9 mouse cellular contexts compared by ENCODE assay signal in the genomic region with DNA sequence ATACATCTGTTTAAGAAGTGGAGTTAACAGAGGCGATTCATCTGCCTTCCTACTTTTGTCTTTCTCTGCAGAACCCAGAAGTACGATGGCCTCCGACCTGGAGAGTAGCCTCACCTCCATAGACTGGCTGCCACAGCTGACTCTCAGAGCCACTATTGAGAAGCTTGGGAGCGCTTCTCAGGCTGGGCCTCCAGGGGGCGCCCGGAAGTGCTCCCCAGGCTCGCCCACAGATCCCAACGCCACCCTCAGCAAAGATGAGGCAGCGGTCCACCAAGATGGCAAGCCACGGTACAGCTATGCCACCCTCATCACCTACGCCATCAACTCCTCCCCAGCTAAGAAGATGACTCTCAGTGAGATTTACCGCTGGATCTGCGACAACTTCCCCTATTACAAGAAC. TPM values are rescaled to one million over a fixed set of nuclear protein-coding genes. Genes with fewer than 3 reads are reported as not detected.
DNase-seq lines count a peak whose midpoint lies in the region; ATAC-seq and TF ChIP-seq lines count a peak whose summit lies in the region.
"Had no signal": no experiment of that assay in that cellular context is flagged by ENCODE, and none has a peak within 500 bp of the region (broad histone marks: within the 10 kb centered on the region; RNA-seq: fewer than 3 reads in every experiment).

No protein-coding gene starts in this region.

- H3K9me3 ChIP-seq in liver, postnatal 0 days (ENCODE audit: low read length): no peaks in the 10 kb centered on the region
- H3K9me3 ChIP-seq: embryonic facial prominence, embryonic 15.5 days had no signal

- no peaks in the 10 kb centered on the region for H3K27me3 ChIP-seq in liver, postnatal 0 days (ENCODE audit: insufficient read depth, low read length)
- H3K27me3 ChIP-seq: embryonic facial prominence, embryonic 15.5 days had no signal

- peak; percentile 69 for TF ChIP-seq CTCF in liver, postnatal 0 days (IDR thresholded peaks at IDR 0.05; ENCODE audit: low read depth)

- WGBS in liver, postnatal 0 days (ENCODE audit: insufficient replicate concordance): 53% methylated on average over 13 of the region's 13 CpGs

- H3K4me1 ChIP-seq in liver, postnatal 0 days (ENCODE audit: insufficient read depth): peaks cover 33% of the 10 kb centered on the region

- no peak overlapping the region for H3K27ac ChIP-seq in liver, postnatal 0 days (ENCODE audit: low read depth)
- H3K27ac ChIP-seq: embryonic facial prominence, embryonic 15.5 days had no signal

- no peak overlapping the region for H3K4me3 ChIP-seq in liver, postnatal 0 days (ENCODE audit: low read depth, low read length)
- H3K4me3 ChIP-seq: embryonic facial prominence, embryonic 15.5 days had no signal

- DNase-seq in adrenal gland, adult 2 months: peak; percentile 32
- DNase-seq in adrenal gland, adult 8-10 months: no peak
- peak; percentile 54 for DNase-seq in layer of hippocampus, adult 11-12 months (ENCODE audit: low spot score)
- no peak for DNase-seq in layer of hippocampus, postnatal 36 days
- peak; percentile 39 for DNase-seq in cerebellum, adult 9-11 months
- peak; percentile 53 for DNase-seq in liver, postnatal 0 days
- DNase-seq in thymus, postnatal 0 days (ENCODE audit: low spot score): peak; percentile 45
- DNase-seq in urinary bladder, adult 2 months (ENCODE audit: low spot score): no peak

- no peak overlapping the region for H3K9ac ChIP-seq in liver, postnatal 0 days (replicated peaks)
- H3K9ac ChIP-seq: embryonic facial prominence, embryonic 15.5 days had no signal

- H3K4me2 ChIP-seq in liver, postnatal 0 days (ENCODE audit: low read depth, low read length): no peak overlapping the region
- H3K4me2 ChIP-seq: embryonic facial prominence, embryonic 15.5 days had no signal

- no peak for TF ChIP-seq EP300 in liver, postnatal 0 days (IDR thresholded peaks at IDR 0.05; ENCODE audit: low read depth)

- peaks cover 21% of the 10 kb centered on the region for H3K36me3 ChIP-seq in liver, postnatal 0 days (replicated peaks; ENCODE audit: insufficient read depth, low read length)

- no peak for ATAC-seq in liver, postnatal 0 days

RNA-seq across cellular contexts. Expression of a gene that starts 8.4 kb away (rescaled TPM):
- total RNA-seq in adrenal gland, adult 2 months (2021): 10 to 100 TPM; 20.0 to 24.4 TPM
- polyA plus RNA-seq in adrenal gland, adult 2 months (2012; rRNA removed): 12.4 and 14.8 TPM in 2 replicates
- 10 to 100 TPM; 18.6 to 24.8 (median 21.6) TPM for total RNA-seq in adrenal gland, adult 8-10 months (2022)
- 10 to 100 TPM; 26.5 to 30.3 TPM for total RNA-seq in layer of hippocampus, postnatal 36 days (2021)
- 1.0 and 1.2 TPM in 2 replicates for polyA plus RNA-seq in liver, postnatal 0 days (2015; fragmentation: Nextera tagmentation; extraction: Ambion mirVana)
- 3.0 and 3.2 TPM in 2 replicates for polyA plus RNA-seq in thymus, postnatal 0 days (2015; fragmentation: Nextera tagmentation; extraction: Ambion mirVana)
- 7.2 and 15.7 TPM in 2 replicates for polyA plus RNA-seq in urinary bladder, adult 2 months (2012; rRNA removed)

RNA-seq across cellular contexts. Expression of a gene that starts 26.6 kb away (rescaled TPM):
- total RNA-seq in adrenal gland, adult 2 months (2021): 10 to 100 TPM in 1 of 2 experiments, 1 to 10 TPM in 1; 5.2 to 10.5 TPM
- polyA plus RNA-seq in adrenal gland, adult 2 months (2012; rRNA removed): 2.1 and 2.2 TPM in 2 replicates
- total RNA-seq in adrenal gland, adult 8-10 months (2022): 10 to 100 TPM; 10.3 to 17.0 (median 11.7) TPM
- total RNA-seq in layer of hippocampus, postnatal 36 days (2021): 100 to 1,000 TPM; 110 to 121 TPM
- 7.3 and 8.5 TPM in 2 replicates for polyA plus RNA-seq in liver, postnatal 0 days (2015; fragmentation: Nextera tagmentation; extraction: Ambion mirVana)
- polyA plus RNA-seq in thymus, postnatal 0 days (2015; fragmentation: Nextera tagmentation; extraction: Ambion mirVana): 12.8 and 13.0 TPM in 2 replicates
- 5.1 and 5.9 TPM in 2 replicates for polyA plus RNA-seq in urinary bladder, adult 2 months (2012; rRNA removed)

RNA-seq across cellular contexts. Expression of a gene that starts 27.9 kb away (rescaled TPM):
- total RNA-seq in adrenal gland, adult 2 months (2021): 1 to 10 TPM; 2.6 to 6.7 TPM
- polyA plus RNA-seq in adrenal gland, adult 2 months (2012; rRNA removed): 2.7 and 3.0 TPM in 2 replicates
- 10 to 100 TPM in 2 of 4 experiments, 1 to 10 TPM in 2; 3.6 to 14.5 (median 8.7) TPM for total RNA-seq in adrenal gland, adult 8-10 months (2022)
- under 1 TPM; 0.47 to 0.63 TPM for total RNA-seq in layer of hippocampus, postnatal 36 days (2021)
- 1.8 and 2.1 TPM in 2 replicates for polyA plus RNA-seq in liver, postnatal 0 days (2015; fragmentation: Nextera tagmentation; extraction: Ambion mirVana)
- 1.9 and 2.2 TPM in 2 replicates for polyA plus RNA-seq in thymus, postnatal 0 days (2015; fragmentation: Nextera tagmentation; extraction: Ambion mirVana)
- 6.4 TPM in 2 replicates for polyA plus RNA-seq in urinary bladder, adult 2 months (2012; rRNA removed)

RNA-seq across cellular contexts. Expression of a gene that starts 46.2 kb away (rescaled TPM):
- 10 to 100 TPM; 51.3 to 55.3 TPM for total RNA-seq in adrenal gland, adult 2 months (2021)
- polyA plus RNA-seq in adrenal gland, adult 2 months (2012; rRNA removed): 10.7 and 12.4 TPM in 2 replicates
- 10 to 100 TPM; 56.7 to 65.7 (median 58.1) TPM for total RNA-seq in adrenal gland, adult 8-10 months (2022)
- total RNA-seq in layer of hippocampus, postnatal 36 days (2021): 100 to 1,000 TPM; 205 to 211 TPM
- polyA plus RNA-seq in liver, postnatal 0 days (2015; fragmentation: Nextera tagmentation; extraction: Ambion mirVana): 18.5 and 19.6 TPM in 2 replicates
- 26.9 and 29.2 TPM in 2 replicates for polyA plus RNA-seq in thymus, postnatal 0 days (2015; fragmentation: Nextera tagmentation; extraction: Ambion mirVana)
- 25.5 and 33.1 TPM in 2 replicates for polyA plus RNA-seq in urinary bladder, adult 2 months (2012; rRNA removed)

Comparison
In these comparisons a context has a peak if more than half of its experiments do, and no peak if none do; other contexts are left out.
1. DNase-seq: peak in adrenal gland, adult 2 months (single experiment), layer of hippocampus, adult 11-12 months (single experiment), cerebellum, adult 9-11 months (single experiment), liver, postnatal 0 days (single experiment) and thymus, postnatal 0 days (single experiment); none in adrenal gland, adult 8-10 months (single experiment), layer of hippocampus, postnatal 36 days (0 of 2) and urinary bladder, adult 2 months (single experiment).